Mouse (Mus musculus) thymus, postnatal 36 days (tissue): ENCODE results near the gene Slc48a1.
A peak's percentile ranks its signal among the peaks of the same experiment; 100 is the strongest.

Experiments
- DNase-seq, 2 experiments: peaks; one replicate each; pipeline ENCODE4 v3.0.0; 2022; ENCODE audit warnings: mixed read lengths in 2 of 2

Slc48a1 gene

DNA sequence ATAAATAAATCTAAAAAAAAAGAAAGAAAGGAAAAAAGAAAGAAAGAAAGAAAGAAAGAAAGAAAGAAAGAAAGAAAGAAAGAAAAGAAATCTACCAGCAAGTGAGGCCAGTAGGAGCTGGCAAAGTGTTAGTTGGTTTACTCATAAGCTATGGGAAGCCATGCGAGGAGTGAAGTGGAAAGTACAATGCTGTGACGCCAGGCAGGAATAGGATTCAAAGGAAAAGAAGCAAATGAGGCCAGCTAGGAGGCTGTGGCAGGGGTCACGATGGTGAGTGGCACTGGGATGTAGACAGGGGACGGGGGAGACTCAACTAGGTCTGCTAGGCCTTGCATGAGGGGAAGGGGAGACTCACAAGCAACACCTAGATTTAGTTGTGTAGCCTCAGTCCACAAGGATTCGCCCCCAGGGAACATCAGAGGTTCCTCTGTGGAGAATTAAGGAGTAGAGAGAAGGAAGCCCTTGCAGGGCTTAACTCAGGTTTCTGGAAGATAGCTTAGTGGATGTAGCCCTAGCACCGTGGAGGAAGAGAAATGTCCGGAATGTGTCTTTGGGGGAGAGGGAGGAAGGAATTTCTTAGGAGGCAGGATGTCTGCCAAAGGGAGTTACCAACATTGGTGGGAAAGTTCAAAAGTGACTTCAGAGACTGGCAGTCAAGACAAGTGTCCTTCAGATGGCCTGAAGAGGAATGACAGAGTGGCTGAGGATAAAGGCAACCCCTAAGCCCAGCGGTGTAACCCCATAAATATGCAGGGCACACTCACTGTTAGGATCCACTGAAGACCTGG is at the start of gene Slc48a1:
Gene Slc48a1, plus strand, starts transcription at position 210 of the 788 bp plus-strand sequence.
- no peak for DNase-seq

DNA sequence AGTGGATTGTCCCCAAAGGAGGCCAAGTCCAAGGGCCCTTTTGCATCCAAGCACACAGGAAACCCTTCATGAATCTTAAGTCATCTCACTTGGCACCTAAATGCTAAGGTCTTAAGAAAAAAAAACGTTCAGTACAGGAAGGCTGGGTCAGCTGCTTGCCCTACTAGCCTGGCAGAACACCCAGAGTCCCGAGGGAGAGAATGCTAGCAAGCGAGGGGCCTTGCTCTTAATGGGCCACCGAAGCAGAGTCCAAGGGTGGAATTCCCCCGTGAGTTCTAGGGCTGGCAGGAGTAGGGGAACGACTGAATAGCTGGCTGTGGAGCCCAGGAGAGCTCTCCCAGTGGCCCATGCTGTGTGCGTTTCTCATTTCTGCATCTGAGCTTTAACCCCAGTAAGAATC is 49.5 kb upstream of the Slc48a1 start:
- DNase-seq: no peak

DNA sequence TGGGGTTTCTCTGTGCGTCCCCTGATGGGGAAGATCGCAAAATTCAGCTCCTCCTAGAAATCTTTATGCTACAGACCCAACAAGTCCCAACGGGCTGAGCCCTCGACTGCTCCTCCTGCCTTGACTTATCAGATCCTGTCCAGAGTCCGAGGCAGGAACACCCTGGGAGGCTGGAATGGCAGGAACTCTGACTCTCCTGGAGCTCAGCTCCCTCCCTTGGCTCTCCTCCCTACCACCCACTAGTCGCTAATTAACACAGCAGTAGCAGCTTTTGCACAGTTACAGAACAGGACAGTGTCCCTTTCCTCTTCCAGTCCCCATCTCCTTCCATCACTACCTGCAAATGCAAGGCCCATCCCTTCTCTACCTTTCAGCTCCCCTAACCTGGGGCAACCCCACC is 48.0 kb upstream of the Slc48a1 start:
- peak in 1 of 2 experiments; percentile 30 for DNase-seq

DNA sequence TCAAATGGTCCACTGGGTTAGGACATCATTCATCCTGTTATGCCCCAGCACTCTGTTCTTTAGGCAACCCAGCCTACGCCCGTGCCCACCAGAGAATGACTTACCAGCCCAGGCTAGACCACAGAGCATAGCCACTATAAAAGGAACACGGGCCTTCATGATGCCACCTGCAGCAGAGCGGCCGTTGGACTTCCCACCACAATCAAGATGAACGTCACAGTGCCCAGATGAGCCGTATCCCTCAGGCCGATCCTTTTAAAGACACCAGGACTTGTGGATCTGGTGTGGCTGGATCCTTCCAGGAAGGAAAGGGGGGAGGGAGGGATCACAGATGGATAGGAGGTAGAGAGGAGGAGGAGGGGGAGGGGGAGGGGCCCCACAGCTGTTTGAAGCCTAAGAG is 47.2 kb upstream of the Slc48a1 start, which contains the start of gene Endou:
Gene Endou, minus strand, starts transcription at position 229 of the 400 bp plus-strand sequence.
- peak; percentile 71 to 83 for DNase-seq

DNA sequence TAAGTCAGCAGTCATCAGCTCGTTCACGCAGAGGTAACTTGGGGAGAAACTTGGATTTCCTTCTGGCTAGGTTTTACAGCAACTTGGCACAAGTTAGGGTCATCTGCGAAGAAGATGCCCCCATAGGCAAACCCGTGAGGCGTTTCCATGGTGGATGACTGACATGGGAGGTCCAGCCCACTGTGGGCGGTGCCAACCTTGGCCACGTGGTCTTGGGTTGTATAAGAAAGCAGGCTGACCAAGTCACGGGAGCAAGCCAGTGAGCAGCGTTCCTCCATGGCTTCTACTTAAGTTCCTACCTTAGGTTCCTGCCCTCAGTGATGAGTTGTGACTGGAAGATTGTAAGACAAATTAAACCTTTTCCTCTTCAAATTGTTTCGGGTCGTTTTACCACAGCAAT is 46.3 kb upstream of the Slc48a1 start:
- DNase-seq: peak in 1 of 2 experiments; percentile 39

DNA sequence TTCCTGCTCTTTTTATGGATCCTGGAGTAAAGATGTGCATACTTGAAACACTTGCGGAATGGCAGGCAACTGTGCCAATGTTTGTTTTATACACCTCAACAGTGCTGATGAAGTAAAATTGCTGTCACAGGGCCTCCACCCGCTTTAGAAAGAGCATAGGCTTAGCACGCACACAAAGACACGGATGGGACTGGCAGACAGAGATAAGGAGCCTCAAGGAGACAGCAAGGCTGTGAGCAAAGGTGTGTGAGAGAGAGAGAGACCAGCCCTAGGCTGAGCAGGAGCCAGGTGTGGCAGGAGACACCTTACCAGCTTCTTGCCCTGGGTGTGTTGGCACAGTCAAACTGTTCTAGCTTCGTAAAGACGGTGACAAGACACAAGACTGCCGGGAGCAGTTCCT is 39.4 kb upstream of the Slc48a1 start:
- DNase-seq: no peak

DNA sequence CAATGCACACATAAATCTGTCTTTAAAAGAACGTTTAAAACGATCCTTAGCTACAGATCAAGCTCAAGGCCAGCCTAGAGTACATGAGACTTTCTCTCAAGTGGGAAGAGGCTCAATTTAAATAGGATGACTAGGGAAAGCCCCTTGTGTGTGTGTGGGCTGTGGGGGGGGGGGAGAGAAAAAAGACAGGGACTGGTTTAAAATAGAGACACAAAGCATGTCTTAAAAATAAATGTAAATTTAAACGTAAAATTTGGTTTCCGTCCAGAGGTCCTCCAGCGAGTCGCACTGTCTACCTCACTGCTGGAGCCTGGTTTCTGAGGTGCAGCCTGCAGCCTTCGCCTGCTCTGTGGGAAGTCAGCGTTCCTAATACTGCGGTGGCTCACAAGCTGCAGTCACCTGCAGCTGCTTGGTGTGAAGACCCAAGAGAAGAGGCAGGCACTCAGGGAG is 38.0 kb upstream of the Slc48a1 start:
- no peak for DNase-seq

DNA sequence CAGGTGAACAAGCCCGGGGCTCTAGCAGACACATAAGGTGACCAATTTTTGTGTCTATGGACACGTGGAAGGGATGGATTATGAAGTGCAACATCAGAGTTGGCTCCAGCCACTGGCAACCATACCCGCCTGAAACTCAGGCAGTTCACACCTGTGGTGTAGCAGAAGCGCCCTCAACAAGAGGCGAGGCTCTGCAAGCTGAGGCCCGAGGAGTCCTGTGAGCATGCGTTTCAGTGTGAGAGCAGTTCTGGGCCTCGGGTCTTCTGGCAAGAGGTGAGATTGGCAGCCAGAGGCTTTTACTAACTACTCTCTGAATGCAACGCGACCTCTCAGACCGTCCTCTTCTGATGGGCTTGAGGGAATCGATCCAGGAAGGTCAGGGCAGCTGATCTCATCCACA is 36.7 kb upstream of the Slc48a1 start:
- DNase-seq: peak; percentile 36 to 60

DNA sequence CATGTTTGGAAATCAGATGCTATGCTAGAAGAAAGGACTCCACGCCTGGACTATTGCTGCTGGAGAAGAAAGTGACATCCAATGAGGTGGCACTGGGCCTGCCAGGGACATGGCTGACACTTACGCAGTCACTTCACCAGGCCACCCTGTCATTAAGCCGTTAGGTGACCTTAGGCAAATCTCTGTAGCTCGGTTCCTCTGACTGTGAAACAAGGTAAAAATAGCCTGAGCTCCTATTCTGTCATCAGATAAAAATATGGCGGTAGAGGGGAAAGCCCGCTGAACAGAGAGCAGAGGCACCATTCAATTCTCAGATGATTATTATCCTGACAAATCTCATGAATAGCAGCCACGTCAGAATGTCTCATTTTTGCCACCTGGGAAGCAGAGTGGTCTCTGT is 36.2 kb upstream of the Slc48a1 start:
- DNase-seq: no peak

DNA sequence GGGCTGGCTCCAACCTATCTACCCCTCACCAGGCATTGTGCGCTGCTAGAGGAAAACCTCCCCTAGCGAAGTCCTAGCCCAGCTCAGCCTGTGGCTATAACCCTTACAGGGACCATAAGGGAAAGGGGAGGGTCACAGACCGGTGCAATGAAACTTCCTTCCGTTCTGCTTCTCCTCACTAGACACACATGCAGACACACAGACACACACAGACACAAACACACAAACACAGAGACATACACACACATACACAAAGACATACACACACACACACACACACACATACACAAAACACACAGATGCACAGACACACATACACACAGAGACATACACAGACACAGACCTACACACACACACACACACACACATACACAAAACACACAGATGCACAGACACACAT is 35.7 kb upstream of the Slc48a1 start:
- DNase-seq: peak in 1 of 2 experiments; percentile 27

DNA sequence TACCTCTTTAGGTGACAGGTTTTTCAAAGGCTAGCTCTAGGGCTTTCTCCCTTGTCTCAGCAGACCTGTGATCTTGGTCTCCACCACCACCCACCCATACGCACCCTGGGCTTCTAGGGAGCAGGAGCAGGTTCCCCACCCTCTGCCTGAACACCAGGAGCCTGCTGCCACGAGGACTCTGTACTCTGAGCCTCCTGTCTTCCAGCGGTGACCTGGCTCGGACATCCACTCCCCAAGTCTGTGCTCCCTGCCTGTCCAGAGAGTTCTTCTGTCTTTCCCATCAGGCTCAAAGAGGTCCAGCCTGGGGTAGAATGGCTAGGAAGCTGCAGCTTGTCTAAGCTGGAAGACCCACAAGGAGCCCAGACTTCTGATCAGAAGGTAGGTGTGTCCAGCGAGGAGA is 35.1 kb upstream of the Slc48a1 start:
- peak in 1 of 2 experiments; percentile 34 for DNase-seq

DNA sequence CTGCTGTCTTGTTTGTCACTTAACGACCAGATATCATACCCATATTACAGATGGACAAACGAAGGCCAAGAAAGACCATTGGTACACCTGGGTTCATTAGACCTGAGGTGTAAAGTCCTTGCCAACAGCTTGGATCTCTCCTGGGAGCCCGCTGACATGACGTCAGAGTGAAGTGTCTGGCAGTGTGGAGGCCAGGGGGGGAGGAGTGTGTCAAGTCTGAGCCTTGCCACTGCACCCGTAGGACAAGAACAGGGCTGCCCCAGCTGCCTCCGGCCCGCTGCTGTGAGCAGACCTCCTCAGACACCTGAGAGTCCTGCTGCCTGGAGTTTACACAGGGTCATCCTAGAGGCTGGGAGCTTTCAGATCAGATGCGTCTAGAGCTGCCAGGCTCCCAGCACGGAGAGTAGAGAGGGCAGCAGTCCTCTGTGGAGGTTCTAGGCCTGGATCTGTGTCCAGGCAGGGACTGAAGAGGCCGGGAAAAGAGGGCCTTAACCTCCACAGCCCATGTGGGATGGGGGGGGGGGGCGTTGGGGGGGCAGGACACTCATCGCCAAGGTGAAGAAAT is 34.3 kb upstream of the Slc48a1 start:
- no peak for DNase-seq

DNA sequence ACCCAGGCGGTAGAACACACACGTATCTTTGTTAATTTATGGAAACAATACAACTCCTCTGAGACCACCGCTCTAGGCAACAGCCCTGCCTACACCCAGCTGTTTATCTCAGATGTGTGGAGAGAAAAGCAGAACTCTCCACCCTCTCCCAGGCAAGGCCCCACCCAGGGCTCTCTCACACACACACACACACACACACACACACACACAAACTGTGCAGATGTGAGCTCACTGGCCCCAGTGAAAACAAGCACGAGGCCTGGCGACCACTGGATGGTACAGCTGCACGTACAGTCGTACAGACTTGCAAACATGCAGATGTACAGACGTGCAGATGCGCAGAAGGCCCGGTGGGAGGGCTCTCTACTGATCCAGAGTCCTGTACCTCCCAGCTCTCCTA is 33.4 kb upstream of the Slc48a1 start:
- peak; percentile 59 to 77 for DNase-seq

DNA sequence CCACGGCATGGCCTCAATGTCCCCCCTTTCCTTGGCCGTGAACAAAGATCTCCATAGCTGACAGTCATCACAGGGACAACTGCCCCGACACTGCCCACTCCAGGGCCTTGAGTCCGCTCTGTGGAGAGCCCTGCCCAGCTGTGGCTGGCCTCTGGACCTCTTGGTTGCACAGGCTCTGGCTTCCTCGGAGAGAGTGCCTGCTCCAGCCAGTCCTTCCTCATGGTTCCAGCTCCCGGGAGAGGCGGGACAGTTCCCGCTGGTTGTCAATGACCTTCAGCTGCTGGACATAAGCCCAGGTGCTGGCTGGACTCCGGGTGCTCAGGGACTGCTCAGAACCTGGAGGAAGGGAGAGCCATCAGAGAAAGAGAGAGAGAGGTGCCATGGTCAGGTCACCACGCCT is 33.0 kb upstream of the Slc48a1 start:
- no peak for DNase-seq

DNA sequence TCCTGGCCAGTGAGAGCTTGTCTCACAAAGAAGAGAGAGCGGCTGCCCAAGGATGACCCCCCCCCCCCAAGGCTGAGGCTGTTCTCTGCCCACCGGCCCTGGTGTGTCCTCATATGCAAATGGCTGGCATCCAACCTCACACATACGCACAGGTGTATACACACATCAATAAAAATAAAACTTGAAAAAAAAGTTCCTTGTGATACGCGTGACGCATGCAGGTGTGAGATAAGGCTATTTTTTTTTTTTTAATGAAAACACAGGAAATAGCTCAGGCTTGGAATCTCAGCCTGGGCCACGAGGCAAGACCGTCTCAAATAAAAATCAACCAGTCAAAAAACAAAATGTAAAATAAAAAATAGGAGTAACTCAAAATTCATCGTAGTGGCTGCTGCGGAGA is 32.0 kb upstream of the Slc48a1 start:
- no peak for DNase-seq

DNA sequence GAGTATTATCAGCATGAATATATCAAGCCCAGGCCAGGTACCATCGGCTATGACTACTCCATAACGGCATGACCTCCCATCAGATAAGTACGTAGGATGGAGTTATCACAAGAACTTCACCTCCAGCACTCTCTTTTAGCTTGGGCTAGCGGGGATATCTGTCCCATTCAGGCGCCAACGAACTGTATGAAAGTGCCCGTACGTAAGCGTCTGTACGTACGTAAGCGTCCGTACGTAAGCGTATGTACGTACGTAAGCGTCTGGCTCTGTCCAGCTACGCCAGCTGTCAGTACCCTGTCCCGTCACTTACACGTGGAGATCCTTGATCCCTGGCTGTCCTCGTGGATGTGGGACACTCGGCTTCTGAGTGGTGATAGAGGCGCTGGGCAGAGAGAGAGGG is 31.6 kb upstream of the Slc48a1 start:
- no peak for DNase-seq

DNA sequence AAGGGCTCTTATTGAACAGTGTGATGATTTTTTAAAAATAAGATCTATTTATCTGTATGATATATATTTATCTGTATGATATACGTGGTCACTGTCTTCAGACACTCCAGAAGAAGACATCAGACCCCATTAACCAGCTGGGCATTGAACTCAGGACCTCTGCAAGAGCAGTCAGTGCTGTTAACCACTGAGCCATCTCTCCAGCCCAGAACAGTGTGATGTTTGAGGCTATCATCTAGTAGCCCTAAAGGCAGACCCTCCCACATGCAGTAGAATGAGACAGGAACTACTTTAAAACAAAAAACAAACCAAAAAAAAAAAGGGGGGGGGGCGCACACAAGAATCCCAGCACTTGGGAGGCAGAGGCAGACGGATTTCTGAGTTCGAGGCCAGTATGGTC is 30.8 kb upstream of the Slc48a1 start:
- no peak for DNase-seq

DNA sequence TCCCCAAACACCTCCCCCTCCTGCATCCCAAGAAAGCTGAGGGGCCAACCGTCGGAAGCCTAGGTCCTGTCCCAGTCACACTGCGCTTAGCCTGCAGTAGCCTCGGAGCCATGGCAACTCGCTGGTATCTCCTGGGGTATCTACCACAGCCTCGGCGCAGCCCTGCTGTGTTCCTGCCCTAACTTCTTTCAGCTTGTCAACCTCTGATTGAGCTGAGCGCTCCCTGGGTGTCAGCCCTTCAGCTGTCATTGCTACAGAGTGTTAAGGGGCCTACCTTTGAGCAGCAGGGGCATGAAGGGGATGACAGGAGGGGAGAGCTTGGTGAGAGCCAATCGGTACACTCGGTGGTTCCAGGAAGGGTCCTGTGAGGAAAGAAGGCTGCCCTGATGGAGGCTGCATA is 30.0 kb upstream of the Slc48a1 start:
- DNase-seq: peak; percentile 76 to 85

DNA sequence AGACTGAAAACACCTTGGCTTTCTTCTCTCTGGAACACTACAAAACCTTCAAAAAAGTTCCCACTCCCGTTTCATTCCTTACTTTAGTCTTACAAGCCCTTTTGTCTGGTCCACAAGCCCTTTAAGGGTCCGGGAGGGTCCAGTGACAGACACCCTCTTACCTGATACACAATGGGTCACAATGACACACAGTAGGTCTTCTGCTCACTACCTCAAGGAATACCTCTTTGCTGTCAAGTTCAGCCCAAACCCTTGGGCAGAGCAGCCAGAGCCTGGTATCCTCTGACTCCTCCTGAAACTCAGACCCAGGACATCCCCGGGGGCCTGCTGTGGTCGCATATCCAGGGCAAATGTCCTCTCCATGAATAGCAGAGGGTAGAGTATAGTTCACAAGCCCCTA is 29.4 kb upstream of the Slc48a1 start:
- DNase-seq: peak; percentile 32

DNA sequence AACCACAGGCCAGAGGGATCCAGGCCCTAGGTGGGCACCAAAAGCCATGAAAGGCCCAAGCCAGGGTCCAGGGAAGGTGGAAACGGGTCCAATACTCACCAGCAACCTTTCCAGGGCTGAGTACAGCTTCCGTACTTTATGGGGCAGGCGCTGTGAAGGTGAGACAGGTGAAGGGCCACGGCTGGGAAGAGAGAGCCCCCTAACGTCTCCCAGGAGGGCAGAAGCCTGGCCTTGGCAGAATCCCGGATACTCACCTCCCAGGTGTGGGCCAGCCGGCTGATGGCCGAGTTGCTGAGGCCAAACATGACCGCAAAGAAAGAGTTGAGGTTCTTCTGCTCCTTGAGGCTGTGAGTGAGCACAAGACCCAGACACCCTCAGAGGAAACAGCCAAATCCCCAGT is 28.9 kb upstream of the Slc48a1 start:
- peak in 1 of 2 experiments; percentile 64 for DNase-seq

DNA sequence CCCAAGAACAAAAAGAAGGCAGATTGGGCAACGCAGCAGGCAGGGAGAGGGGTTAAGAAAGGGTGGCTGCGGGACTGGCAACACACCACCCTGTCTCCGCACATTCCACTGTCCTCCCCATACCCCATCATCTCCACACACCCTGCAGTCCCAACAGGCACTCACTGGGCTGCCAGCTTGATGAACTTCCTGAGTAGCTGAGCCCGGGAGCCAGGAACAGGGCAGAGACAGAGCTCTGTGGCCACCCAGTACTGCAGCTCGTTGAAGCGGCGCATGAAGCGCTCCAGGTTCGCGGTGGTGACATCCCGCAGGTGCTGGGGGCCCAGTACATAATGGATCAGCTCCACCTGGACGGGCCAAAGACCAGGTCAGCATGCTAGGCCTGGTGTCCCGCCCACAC is 28.5 kb upstream of the Slc48a1 start:
- DNase-seq: peak; percentile 70 to 71

DNA sequence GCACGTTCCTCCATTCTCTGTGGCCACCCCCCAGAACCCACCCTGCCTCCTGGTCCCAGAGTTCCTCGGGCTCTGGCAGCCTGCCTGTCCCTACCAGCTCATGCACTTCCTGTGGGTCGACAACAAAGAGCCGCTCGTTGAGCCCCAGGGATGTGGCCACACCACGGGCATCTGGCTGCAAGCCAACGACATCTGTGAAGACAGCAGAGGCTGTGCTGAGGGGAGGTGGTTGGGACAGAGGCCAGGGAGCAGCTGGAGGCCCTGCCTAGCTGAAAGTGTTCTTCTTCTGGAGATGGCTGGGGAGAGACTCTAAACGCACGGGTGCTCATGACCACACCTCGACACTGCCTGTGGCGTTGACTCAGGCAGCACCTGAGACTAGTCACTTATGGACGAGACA is 27.6 kb upstream of the Slc48a1 start:
- DNase-seq: peak; percentile 75 to 84

DNA sequence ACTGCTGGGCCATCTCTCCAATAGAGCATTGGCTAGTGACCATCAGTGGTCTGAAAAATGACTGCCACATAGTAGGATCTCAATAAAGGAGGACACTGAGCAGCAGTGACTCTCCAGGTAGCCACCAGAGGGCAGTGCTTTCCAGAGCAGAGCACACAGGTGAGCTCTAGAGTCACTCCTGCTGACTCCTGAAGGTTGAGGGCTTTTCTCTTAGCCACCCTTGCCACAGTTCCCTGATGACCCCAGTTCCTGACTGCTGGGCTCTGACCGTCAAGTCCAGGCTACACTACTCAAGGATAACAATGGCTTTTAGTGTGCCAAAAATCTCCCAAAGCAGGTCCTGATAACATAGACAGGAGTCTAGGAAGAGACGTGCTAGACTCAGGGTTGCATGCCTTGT is 26.6 kb upstream of the Slc48a1 start:
- peak; percentile 68 to 74 for DNase-seq

DNA sequence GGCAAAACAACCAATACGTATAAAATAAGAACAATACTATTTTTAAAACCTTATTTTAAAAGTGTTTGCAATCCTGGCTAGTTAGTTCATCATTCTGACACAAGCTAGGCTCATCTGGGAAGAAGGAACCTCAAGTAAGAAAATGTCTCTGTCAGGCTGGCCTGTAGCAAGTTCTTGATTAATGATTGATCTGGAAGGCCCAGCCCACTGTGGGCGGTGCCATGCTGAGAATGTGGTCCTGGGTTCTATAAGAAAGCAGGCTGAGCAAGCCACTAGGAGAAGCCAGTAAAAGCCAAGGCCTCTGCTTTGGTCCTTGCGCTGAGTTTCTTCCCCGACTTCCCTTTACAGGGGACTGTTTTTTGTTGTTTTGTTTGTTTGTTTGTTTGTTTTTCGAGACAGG is 25.8 kb upstream of the Slc48a1 start:
- DNase-seq: no peak

DNA sequence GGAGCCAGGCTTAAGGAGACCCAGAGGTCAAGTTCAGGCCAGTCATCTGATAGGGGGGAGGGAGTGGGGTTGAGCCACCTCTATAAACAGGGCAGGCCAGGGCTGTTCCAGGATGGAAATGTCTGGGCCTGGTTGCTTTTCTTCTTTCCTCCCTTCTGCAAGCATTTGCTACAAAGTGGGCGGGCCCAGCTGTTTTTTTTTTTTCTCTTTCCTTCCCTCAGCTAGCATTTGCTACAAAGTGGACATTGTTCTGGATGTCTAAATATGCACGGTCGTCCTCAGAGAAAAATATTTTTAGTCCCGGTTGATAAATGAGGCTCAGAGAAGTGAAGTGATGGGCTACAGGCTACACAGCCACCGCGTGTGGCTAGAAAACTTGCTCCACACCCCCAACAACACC is 23.8 kb upstream of the Slc48a1 start:
- no peak for DNase-seq
